Mouse (Mus musculus) kidney, adult 2 months (tissue): Measurements from ENCODE around the gene Hoxc12.

Source experiments
- CTCF ChIP-seq: fragments of 200-500 bp; conservative IDR thresholded peaks from 2 replicates; pipeline ENCODE4 v1.5.1; 2011; ENCODE audit warnings: low read depth, mild to moderate bottlenecking, control low read depth, low read length, moderate library complexity, mixed read lengths; ENCODE audit not compliant: insufficient read depth, insufficient read length
- POLR2A ChIP-seq: fragments of 200-500 bp; IDR thresholded peaks from one replicate; pipeline ENCODE4 v1.6.1; 2011; ENCODE audit warnings: low read depth, low read length, control low read depth

DNA sequence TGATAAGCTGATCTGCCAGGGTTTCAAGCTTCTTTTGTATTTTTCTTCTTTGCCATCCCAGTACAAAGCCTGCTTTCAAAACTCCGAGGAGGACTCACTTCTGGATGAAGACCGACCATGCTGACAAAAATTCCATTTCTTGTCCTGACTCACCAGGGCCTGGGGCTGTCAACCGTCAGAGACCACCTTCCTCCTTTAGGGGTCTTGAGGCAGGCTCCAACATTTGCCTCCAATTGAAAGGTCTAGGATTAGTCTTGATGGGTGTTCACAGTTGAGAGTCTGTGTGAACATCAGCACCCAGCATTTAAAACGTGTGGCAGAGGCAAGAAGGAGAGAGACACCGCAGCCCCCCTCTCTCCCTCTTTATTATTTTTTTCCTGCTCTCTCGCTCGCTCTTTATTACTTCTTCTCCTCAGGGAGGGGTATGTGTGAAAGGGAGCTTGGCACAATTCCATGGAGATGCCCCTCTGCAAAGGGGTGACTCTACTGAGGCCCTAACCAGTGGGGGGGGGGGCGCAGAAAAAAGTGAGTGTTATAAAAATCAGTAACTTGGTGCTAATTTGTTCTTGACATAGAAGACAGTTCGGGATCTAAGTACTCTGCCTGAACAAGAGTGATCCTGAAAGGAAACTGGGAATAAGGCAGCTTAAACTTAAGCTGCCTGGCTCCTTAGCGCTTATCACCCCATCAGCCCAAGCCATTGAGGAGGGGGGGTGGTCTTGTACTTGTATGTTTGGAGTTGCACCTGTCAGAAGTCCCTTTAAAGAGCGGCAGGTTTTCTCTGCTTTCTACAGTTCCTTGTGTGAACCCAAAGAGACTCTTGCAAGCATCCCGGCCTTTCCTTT lies 17.0 kb upstream of the Hoxc12 start:
- TF ChIP-seq CTCF (no peak), POLR2A (no peak)
